Mouse (Mus musculus) lung, postnatal 0 days (tissue): ENCODE data around the gene Arpc2. TPM values are rescaled to one million over a fixed set of nuclear protein-coding genes. Genes with fewer than 3 reads are reported as not detected.
A peak's percentile ranks its signal among the peaks of the same experiment; 100 is the strongest.

Experiments used
- ATAC-seq: fragments of 200-750 bp; cut with Nextera tagmentation; 2 replicates; pipeline ENCODE4 v1.8.0; 2017; ENCODE audit warnings: moderate library complexity
- DNase-seq: peaks from one replicate; pipeline ENCODE4 v3.0.0-alpha.2; 2016; ENCODE audit warnings: low spot score
- H3K27ac ChIP-seq: fragments of 300-500 bp; sonication (generic); 2 replicates; pipeline ENCODE4 v1.5.1; 2014; ENCODE audit warnings: antibody characterized with exemption, mild to moderate bottlenecking, low read length, mixed read lengths
- H3K27me3 ChIP-seq: fragments of 300-500 bp; sonication (generic); replicated peaks from 2 replicates; pipeline ENCODE4 v1.6.1; 2014; ENCODE audit warnings: low read length, mixed read lengths; ENCODE audit not compliant: insufficient read depth
- H3K36me3 ChIP-seq: fragments of 300-500 bp; sonication (generic); 2 replicates; pipeline ENCODE4 v1.6.1; 2014; ENCODE audit warnings: low read length, mixed read lengths; ENCODE audit not compliant: insufficient read depth
- H3K4me1 ChIP-seq: fragments of 300-500 bp; sonication (generic); 2 replicates; pipeline ENCODE4 v1.6.1; 2014; ENCODE audit warnings: antibody characterized with exemption, low read depth, low read length, mixed read lengths; ENCODE audit not compliant: insufficient read depth
- H3K4me2 ChIP-seq: fragments of 300-500 bp; sonication (generic); replicated peaks from 2 replicates; pipeline ENCODE4 v1.6.1; 2014; ENCODE audit warnings: low read depth, mild to moderate bottlenecking, low read length, moderate library complexity, mixed read lengths
- H3K4me3 ChIP-seq: fragments of 300-500 bp; sonication (generic); 2 replicates; pipeline ENCODE4 v1.5.1; 2014; ENCODE audit warnings: low read depth, low read length
- H3K9ac ChIP-seq: fragments of 300-500 bp; sonication (generic); replicated peaks from 2 replicates; pipeline ENCODE4 v1.6.1; 2014; ENCODE audit warnings: low read depth, mild to moderate bottlenecking
- H3K9me3 ChIP-seq: fragments of 300-500 bp; sonication (generic); 2 replicates; pipeline ENCODE4 v1.6.1; 2016; ENCODE audit warnings: low read length, mixed read lengths
- CTCF ChIP-seq: IDR thresholded peaks from 2 replicates; pipeline ENCODE4 v1.5.1; 2016; ENCODE audit warnings: antibody characterized with exemption, mild to moderate bottlenecking
- EP300 ChIP-seq: IDR thresholded peaks from 2 replicates; pipeline ENCODE4 v1.6.1; 2016; ENCODE audit warnings: antibody characterized with exemption, mild to moderate bottlenecking, control low read depth
- WGBS: fragments of 180-500 bp; shearing (Covaris S2); extraction: QIAGEN DNeasy Blood & Tissue Kit; methylation state at CpG from one replicate; pipeline ENCODE4 v1.1.7; 2014; 5-methylcytosine and 5-hydroxymethylcytosine counted together
- polyA plus RNA-seq: library from polyadenylated mRNA; unstranded; fragments of >200 nt; fragmentation: Nextera tagmentation; extraction: Ambion mirVana; gene quantifications from 2 replicates; pipeline ENCODE4 v1.2.1, GENCODE M21; 2015

Gene Arpc2
- polyA plus RNA-seq, 1 experiment from 2014 or later: 465 TPM

DNA sequence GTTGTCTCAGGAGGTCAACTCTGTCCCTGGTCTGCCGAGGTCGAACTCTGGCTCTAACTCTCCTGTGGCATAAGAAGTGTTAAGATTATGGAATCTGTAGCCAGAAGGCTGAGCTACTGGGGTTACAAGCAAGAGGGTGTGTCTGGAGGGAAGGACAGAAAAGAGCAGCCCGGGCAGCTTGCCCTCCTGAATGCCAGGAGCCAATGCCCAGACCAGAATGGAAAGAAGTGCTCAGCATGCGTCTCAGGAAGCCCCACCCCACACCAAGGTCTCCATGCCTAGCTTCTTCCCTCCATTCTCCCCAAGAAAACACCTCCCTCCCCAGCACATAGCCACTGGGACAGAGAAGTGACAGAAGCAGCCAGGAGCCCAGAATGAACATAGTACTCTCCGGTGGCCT, 63.1 kb downstream of the Arpc2 start:
- Histone ChIP-seq H3K4me1 (peaks cover 83% of the 10 kb centered on the region), H3K27ac (peak overlapping the region; percentile 99), H3K4me2 (peak overlapping the region; percentile 25), H3K36me3 (0 out of 2 replicates have a peak, but pooled peaks cover under 1% of the 10 kb centered on the region), H3K4me3 (no peak overlapping the region), H3K27me3 (no peaks in the 10 kb centered on the region), H3K9ac (no peak overlapping the region), H3K9me3 (no peaks in the 10 kb centered on the region)
- TF ChIP-seq EP300: no peak; the same call in 1 of the 2 replicates
- no peak for TF ChIP-seq CTCF
- 40% methylated on average over 5 of the region's 5 CpGs for WGBS
- DNase-seq (peak; percentile 84), ATAC-seq (no peak)

- ATAC-seq (no peak), DNase-seq (peak; percentile 82)
- Histone ChIP-seq H3K27me3 (no peaks in the 10 kb centered on the region), H3K4me1 (peaks cover 71% of the 10 kb centered on the region), H3K27ac (peak overlapping the region; percentile 99), H3K4me2 (peak overlapping the region; percentile 22; the same call in 1 of the 2 replicates), H3K9me3 (no peaks in the 10 kb centered on the region), H3K9ac (no peak overlapping the region), H3K36me3 (no peaks in the 10 kb centered on the region), H3K4me3 (no peak overlapping the region)
- WGBS: 42% methylated on average over 6 of the region's 6 CpGs
- TF ChIP-seq EP300 (peak; percentile 79), CTCF (no peak)
Measured at GRCm38 (mm10) chr1:74300347-74301110, 64.6 kb downstream of the Arpc2 start.

DNA sequence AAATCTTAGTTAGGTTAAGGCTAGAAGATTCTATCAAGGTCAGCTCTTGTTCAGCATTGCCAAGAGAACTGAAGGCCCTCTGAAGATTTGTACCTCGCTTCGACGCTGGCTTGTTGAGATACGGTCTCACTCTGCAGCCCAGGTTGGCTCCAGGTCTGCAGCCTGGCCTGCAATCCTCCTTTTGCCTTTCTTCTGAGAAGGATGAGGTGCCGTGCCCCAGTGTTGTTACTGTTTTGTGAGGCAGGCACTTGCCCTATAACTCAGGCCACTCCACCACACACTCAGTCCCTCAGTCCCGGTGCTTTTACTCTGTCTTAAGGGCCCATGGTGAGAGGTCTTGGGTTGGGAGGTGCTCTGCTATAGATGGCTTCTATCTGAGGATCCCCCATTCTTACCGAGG, 66.3 kb downstream of the Arpc2 start:
- DNase-seq: no peak
- Histone ChIP-seq H3K4me1 (peaks cover 57% of the 10 kb centered on the region), H3K4me3 (peak overlapping the region; percentile 87), H3K9me3 (no peaks in the 10 kb centered on the region), H3K27ac (peak overlapping the region; percentile 99), H3K27me3 (no peaks in the 10 kb centered on the region), H3K9ac (peak overlapping the region; percentile 97; the same call in 1 of the 2 replicates), H3K36me3 (no peaks in the 10 kb centered on the region), H3K4me2 (peak overlapping the region; percentile 67)
- WGBS: 78% methylated on average over 7 of the region's 7 CpGs
- ATAC-seq: no peak
- TF ChIP-seq CTCF (no peak), EP300 (no peak)

DNA sequence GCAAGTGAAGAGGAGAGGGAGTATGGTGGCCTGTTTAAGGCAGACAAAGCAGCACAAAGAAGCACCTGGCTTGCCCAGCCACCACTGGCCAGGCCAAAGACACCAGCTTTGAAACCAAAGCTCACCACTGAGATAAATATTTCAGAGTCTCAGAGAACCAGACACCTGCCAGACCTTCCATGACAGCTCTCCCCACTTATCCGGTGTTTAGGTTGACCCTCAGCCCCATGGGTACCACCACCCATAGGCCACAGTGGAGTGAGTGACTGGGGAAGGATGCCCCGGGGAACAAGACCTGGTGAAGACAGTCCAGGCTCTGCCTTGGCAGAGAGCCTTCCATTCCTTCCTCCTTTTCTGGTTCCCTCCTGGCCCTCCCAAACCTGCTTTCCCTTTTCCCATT, 67.0 kb downstream of the Arpc2 start:
- peak overlapping the region; percentile 97 for H3K9ac ChIP-seq
- WGBS: 54% methylated on average over 2 of the region's 2 CpGs
- H3K4me1 ChIP-seq: peaks cover 51% of the 10 kb centered on the region
- H3K27me3 ChIP-seq: no peaks in the 10 kb centered on the region
- H3K4me2 ChIP-seq: peak overlapping the region; percentile 67
- H3K4me3 ChIP-seq: peak overlapping the region; percentile 87
- H3K9me3 ChIP-seq: no peaks in the 10 kb centered on the region
- H3K27ac ChIP-seq: peak overlapping the region; percentile 99
- no peak for TF ChIP-seq EP300
- TF ChIP-seq CTCF: no peak
- ATAC-seq (no peak), DNase-seq (peak; percentile 28)
- no peaks in the 10 kb centered on the region for H3K36me3 ChIP-seq

GRCm38 (mm10) chr1:74303509-74304338, 67.8 kb downstream of the Arpc2 start:
- Histone ChIP-seq H3K9ac (peak overlapping the region; percentile 97), H3K4me2 (peak overlapping the region; percentile 67), H3K27ac (peak overlapping the region; percentile 99), H3K9me3 (no peaks in the 10 kb centered on the region), H3K36me3 (no peaks in the 10 kb centered on the region), H3K27me3 (no peaks in the 10 kb centered on the region), H3K4me3 (peak overlapping the region; percentile 87), H3K4me1 (peaks cover 42% of the 10 kb centered on the region; the same call in 1 of the 2 replicates)
- ATAC-seq: peak; percentile 85
- TF ChIP-seq EP300 (no peak), CTCF (peak; percentile 25; the same call in 1 of the 2 replicates)
- under 1% methylated on average over 50 of the region's 56 CpGs for WGBS
- peak; percentile 88 for DNase-seq

DNA sequence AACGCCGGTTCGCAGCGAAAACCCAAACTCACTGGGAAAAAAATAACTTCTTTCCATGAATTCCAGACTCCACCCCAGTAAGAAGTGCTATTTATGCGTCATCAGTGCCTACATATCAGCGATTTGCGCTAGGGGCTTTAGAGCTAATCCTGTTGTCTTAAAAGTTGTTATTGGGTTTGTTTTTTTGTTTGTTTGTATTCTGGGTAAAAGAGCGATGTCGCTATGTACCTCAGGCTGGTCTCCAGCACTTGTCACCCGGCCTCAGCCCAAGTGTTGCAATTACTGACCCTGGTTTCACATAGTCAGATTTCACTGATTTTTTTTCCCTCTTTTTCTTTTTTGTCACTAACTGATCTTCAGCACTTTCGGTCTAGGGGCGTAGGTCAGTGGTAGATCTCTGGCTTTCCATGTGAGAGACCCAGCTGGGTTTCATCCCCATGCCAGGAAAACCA, 68.5 kb downstream of the Arpc2 start:
- Histone ChIP-seq H3K4me3 (peak overlapping the region; percentile 87), H3K27ac (peak overlapping the region; percentile 99), H3K4me2 (peak overlapping the region; percentile 67), H3K36me3 (no peaks in the 10 kb centered on the region), H3K9me3 (no peaks in the 10 kb centered on the region), H3K9ac (peak overlapping the region; percentile 97), H3K27me3 (no peaks in the 10 kb centered on the region), H3K4me1 (peaks cover 36% of the 10 kb centered on the region; the same call in 1 of the 2 replicates)
- TF ChIP-seq CTCF (no peak), EP300 (no peak)
- peak; percentile 38 for ATAC-seq
- WGBS: 4% methylated on average over 12 of the region's 12 CpGs
- DNase-seq: peak; percentile 83
